Mouse (Mus musculus) cerebellum, adult 18-20 months (tissue): ENCODE measurements around the gene Gm10097.

ENCODE experiments used
- DNase-seq, 2 experiments: peaks; one replicate each; pipeline ENCODE4 v3.0.0; 2021

The Gm10097 gene

GRCm38 (mm10) chr10:5086329-5086728, 17.3 kb downstream of the Gm10097 start:
- no peak for DNase-seq

DNA sequence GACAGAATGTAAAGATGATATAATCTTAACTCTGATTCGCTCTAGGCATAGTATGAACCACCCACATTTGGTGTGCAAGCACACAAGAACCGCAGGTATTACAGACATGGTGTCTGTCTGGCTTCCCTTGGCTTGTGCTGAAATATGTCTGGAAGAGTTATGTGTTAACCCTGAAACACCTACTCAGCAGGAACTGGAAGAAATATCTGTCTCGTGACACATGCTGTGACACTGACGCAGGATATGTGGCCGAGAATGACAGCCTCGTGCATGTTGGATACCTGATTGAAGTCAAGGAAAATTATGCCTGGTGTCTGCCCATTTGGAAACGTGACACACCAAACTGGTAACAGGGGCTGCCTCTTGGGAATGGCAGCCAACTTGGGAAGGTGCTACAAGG, 18.3 kb downstream of the Gm10097 start:
- DNase-seq, result no peak

GRCm38 (mm10) chr10:5089133-5089532, 20.1 kb downstream of the Gm10097 start:
- DNase-seq, result no peak

- peak; percentile 28 to 31 for DNase-seq
Observed at GRCm38 (mm10) chr10:5096996-5097753, 28.2 kb downstream of the Gm10097 start.

DNA sequence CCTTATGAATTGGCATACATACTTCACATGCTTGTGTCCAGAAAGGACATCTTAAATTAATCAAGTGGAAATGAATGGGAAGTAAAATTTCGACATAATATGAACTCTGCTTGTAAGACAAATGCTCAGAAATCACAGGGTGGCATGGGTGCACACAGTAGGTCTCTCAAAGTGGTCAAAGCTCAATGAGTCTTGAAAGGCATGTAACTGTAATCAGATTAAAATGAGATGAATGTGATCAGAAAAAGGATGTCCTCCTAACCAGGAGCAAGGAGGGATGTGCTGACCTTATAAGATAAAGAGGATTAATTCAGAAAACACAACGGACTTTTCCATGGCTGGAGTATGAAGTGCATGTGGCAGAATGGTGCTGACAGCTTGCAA, 28.8 kb downstream of the Gm10097 start:
- DNase-seq, result no peak

GRCm38 (mm10) chr10:5110773-5111172, 41.8 kb downstream of the Gm10097 start:
- no peak for DNase-seq

DNA sequence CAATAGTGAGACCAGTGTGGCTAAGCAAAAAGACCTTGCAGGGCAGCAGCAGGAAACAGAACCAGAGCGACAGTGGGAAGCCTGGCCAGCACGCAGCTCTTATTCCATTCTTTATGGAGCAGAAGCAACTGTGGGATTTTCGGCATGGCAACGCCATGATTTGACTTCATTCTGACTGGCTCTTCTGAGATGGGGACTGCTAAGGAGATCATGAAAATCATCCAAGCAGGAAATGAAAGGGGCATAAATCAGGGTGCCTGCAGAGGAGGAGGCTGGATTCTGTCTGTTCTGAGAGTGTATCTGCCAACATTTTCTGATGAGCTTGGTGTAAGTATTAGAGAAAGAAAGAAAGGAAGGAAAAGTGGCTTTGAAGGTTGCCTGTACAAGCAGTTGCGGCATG, 47.2 kb downstream of the Gm10097 start:
- no peak for DNase-seq

DNA sequence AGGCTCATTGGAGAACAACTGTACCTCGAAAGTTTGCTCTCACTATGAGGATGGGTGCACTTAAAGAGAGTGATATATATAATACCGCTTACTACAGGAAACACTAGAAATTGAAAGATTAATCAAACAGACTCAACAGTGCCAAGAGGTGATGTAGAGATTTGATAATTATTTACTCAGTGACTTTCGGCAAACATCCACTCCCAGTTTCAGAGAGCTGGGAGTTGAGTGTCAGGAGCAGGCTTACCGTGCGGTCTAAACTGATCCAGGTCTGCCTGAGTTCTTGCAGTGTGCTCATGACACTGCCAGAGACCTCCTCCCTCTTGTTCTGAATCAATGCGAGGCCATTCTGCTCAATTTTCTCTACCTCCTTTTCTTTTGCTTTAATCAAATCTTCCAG, 47.7 kb downstream of the Gm10097 start:
- no peak for DNase-seq
